Mouse (Mus musculus) liver, adult 2 months (tissue): Measurements from ENCODE around the gene Ak3. TPM values are rescaled to one million over a fixed set of nuclear protein-coding genes. Genes with fewer than 3 reads are reported as not detected.

Experiments
- DNase-seq: peaks from one replicate; pipeline ENCODE4 v3.0.0-alpha.2; 2011; ENCODE audit warnings: low read depth, low spot score; ENCODE audit errors: extremely low read depth
- H3K27ac ChIP-seq: fragments of 200-500 bp; replicated peaks from 2 replicates; pipeline ENCODE4 v1.5.1; 2012; ENCODE audit warnings: low read depth, mild to moderate bottlenecking, control low read depth, inconsistent platforms, low read length; ENCODE audit not compliant: insufficient read depth
- H3K27me3 ChIP-seq: fragments of 200-500 bp; 2 replicates; pipeline ENCODE4 v1.6.1; 2012; ENCODE audit warnings: mild to moderate bottlenecking, moderate library complexity, low read length, inconsistent platforms; ENCODE audit not compliant: control insufficient read depth, insufficient read depth
- H3K36me3 ChIP-seq: fragments of 200-500 bp; 2 replicates; pipeline ENCODE4 v1.6.1; 2012; ENCODE audit warnings: low read length, inconsistent platforms; ENCODE audit not compliant: control insufficient read depth, insufficient read depth
- H3K4me1 ChIP-seq: fragments of 200-500 bp; 2 replicates; pipeline ENCODE4 v1.6.1; 2011; ENCODE audit warnings: low read length; ENCODE audit not compliant: control insufficient read depth, insufficient read depth
- H3K4me3 ChIP-seq: fragments of 200-500 bp; 2 replicates; pipeline ENCODE4 v1.5.1; 2011; ENCODE audit warnings: low read depth, mild to moderate bottlenecking, control low read depth, low read length, moderate library complexity; ENCODE audit not compliant: insufficient read depth
- H3K79me2 ChIP-seq: fragments of 200-500 bp; 2 replicates; pipeline ENCODE4 v1.6.1; 2012; ENCODE audit warnings: inconsistent platforms, mild to moderate bottlenecking, low read length, moderate library complexity; ENCODE audit not compliant: control insufficient read depth, insufficient read depth
- H3K9ac ChIP-seq: fragments of 200-500 bp; 2 replicates; pipeline ENCODE4 v1.6.1; 2012; ENCODE audit warnings: low read depth, mild to moderate bottlenecking, control low read depth, inconsistent platforms, low read length
- CTCF ChIP-seq: fragments of 200-500 bp; IDR thresholded peaks from 2 replicates; pipeline ENCODE4 v1.5.1; 2011; ENCODE audit warnings: low read depth, low read length, control low read depth
- POLR2A ChIP-seq: fragments of 200-500 bp; IDR thresholded peaks from 2 replicates; pipeline ENCODE4 v1.6.1; 2011; ENCODE audit warnings: low read length, control low read depth; ENCODE audit not compliant: insufficient read depth; ENCODE audit errors: extremely low read depth
- WGBS: fragments of 180-500 bp; shearing (Covaris S2); methylation state at CpG from one replicate; pipeline ENCODE4 v1.1.7; 2018; 5-methylcytosine and 5-hydroxymethylcytosine counted together
- polyA plus RNA-seq: library from polyadenylated mRNA; depleted of rRNA; stranded (reverse); fragments of >200 nt; gene quantifications from 2 replicates; pipeline ENCODE4 v1.2.3, GENCODE M21; 2012; rRNA removed
- total RNA-seq: library from RNA; depleted of rRNA; stranded (reverse); fragments of >200 nt; gene quantifications from 2 replicates; pipeline ENCODE4 v1.2.3, GENCODE M21; 2014; rRNA removed

Ak3 gene
- total and polyA plus RNA-seq, 2 experiments, result 183 to 241 TPM

GRCm38 (mm10) chr19:28990194-28990589, 57.6 kb downstream of the Ak3 start, which contains the start of gene Cdc37l1:
Gene Cdc37l1, plus strand, starts transcription at chr19:28990352.
- H3K27me3 ChIP-seq, result no peaks in the 10 kb centered on the region
- peak within 1 kb of the TSS; percentile 85 for H3K9ac ChIP-seq
- H3K27ac ChIP-seq, result peak within 1 kb of the TSS; percentile 72
- H3K4me3 ChIP-seq, result peak within 1 kb of the TSS; percentile 89
- H3K36me3 ChIP-seq, result peaks cover 3% of the 10 kb centered on the region; the same call in 1 of the 2 replicates
- peaks cover 2% of the 10 kb centered on the region; the same call in 1 of the 2 replicates for H3K79me2 ChIP-seq
- WGBS, result 1% methylated on average over 37 of the region's 37 CpGs
- peak; percentile 89 for DNase-seq
- TF ChIP-seq POLR2A (peak; percentile 84), CTCF (no peak)
- H3K4me1 ChIP-seq, result peaks cover 4% of the 10 kb centered on the region; the same call in 1 of the 2 replicates

DNA sequence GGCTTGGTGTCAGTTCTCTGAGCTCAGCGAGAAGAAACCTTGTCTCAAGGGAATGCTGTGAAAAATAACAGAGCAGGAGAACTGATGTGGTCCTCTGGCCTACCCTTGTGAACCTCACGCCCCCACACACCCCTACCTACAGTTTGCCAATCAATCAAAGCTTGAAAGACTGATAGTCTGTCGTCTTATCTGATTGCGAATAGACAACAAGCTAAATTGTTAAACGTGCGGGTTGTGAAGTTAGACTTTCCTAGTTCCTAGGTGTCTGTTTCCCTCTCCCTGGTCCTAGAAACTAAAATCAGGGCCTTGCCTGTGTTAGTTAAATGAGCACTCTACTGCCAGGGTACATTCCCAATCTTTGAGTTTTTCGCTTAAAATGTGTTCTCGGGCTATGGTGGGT, 58.2 kb downstream of the Ak3 start:
- DNase-seq, result no peak
- 60% methylated on average over 8 of the region's 8 CpGs for WGBS
- TF ChIP-seq POLR2A, result no peak
- TF ChIP-seq CTCF, result no peak
- Histone ChIP-seq H3K27ac (no peak overlapping the region), H3K9ac (peak overlapping the region; percentile 58; the same call in 1 of the 2 replicates), H3K4me1 (peaks cover 4% of the 10 kb centered on the region; the same call in 1 of the 2 replicates), H3K27me3 (no peaks in the 10 kb centered on the region), H3K79me2 (peaks cover 2% of the 10 kb centered on the region; the same call in 1 of the 2 replicates), H3K4me3 (peak overlapping the region; percentile 89; the same call in 1 of the 2 replicates), H3K36me3 (no peaks in the 10 kb centered on the region; the same call in 1 of the 2 replicates)

GRCm38 (mm10) chr19:28982617-28983016, 65.1 kb downstream of the Ak3 start:
- Histone ChIP-seq H3K27me3 (no peaks in the 10 kb centered on the region), H3K4me1 (no peaks in the 10 kb centered on the region), H3K79me2 (no peaks in the 10 kb centered on the region), H3K27ac (no peak overlapping the region), H3K9ac (no peak overlapping the region), H3K4me3 (no peak overlapping the region), H3K36me3 (no peaks in the 10 kb centered on the region)
- WGBS, result 18% methylated on average over 7 of the region's 7 CpGs
- DNase-seq, result peak; percentile 54
- TF ChIP-seq POLR2A, result no peak
- no peak for TF ChIP-seq CTCF

GRCm38 (mm10) chr19:28974862-28975611, 72.7 kb downstream of the Ak3 start:
- no peak overlapping the region for H3K27ac ChIP-seq
- H3K79me2 ChIP-seq, result no peaks in the 10 kb centered on the region
- no peak for TF ChIP-seq POLR2A
- TF ChIP-seq CTCF, result peak; percentile 94
- WGBS, result 17% methylated on average over 35 of the region's 35 CpGs
- peak overlapping the region; percentile 63 for H3K9ac ChIP-seq
- no peaks in the 10 kb centered on the region for H3K36me3 ChIP-seq
- peak overlapping the region; percentile 53 for H3K4me3 ChIP-seq
- peak; percentile 51 for DNase-seq
- H3K27me3 ChIP-seq, result no peaks in the 10 kb centered on the region
- no peaks in the 10 kb centered on the region for H3K4me1 ChIP-seq

Other genes starting within 250 kb of the Ak3 start
- 0.27 TPM in 1 of 2 replicates, not detected in the other for gene Slc1a1, start 212.9 kb downstream of the Ak3 start, total RNA-seq
- not detected in 2 replicates for gene Slc1a1, start 212.9 kb downstream of the Ak3 start, polyA plus RNA-seq
- 6.9 and 7.2 TPM in 2 replicates for gene Plpp6, start 84.0 kb downstream of the Ak3 start, total RNA-seq
- 8.3 and 9.4 TPM in 2 replicates for gene Plpp6, start 84.0 kb downstream of the Ak3 start, polyA plus RNA-seq
- 1.8 and 1.9 TPM in 2 replicates for gene 4430402I18Rik, start 80.2 kb downstream of the Ak3 start, total RNA-seq
- 2.8 and 3.4 TPM in 2 replicates for gene 4430402I18Rik, start 80.2 kb downstream of the Ak3 start, polyA plus RNA-seq
- 33.5 and 37.3 TPM in 2 replicates for gene Cdc37l1, start 57.6 kb downstream of the Ak3 start, total RNA-seq
- 6.8 and 8.6 TPM in 2 replicates for gene Cdc37l1, start 57.6 kb downstream of the Ak3 start, polyA plus RNA-seq
- 117 and 132 TPM in 2 replicates for gene Rcl1, start 53.4 kb upstream of the Ak3 start, total RNA-seq
- 75.7 and 87.8 TPM in 2 replicates for gene Rcl1, start 53.4 kb upstream of the Ak3 start, polyA plus RNA-seq
- 11.9 and 13.0 TPM in 2 replicates for gene Jak2, start 203.9 kb upstream of the Ak3 start, total RNA-seq
- 1.6 and 2.1 TPM in 2 replicates for gene Jak2, start 203.9 kb upstream of the Ak3 start, polyA plus RNA-seq